Mouse (Mus musculus) kidney, adult 2 months (tissue): ENCODE measurements around the gene Sgip1.

Experiments
- CTCF ChIP-seq: fragments of 200-500 bp; conservative IDR thresholded peaks from 2 replicates; pipeline ENCODE4 v1.5.1; 2011; ENCODE audit warnings: low read depth, mild to moderate bottlenecking, control low read depth, low read length, moderate library complexity, mixed read lengths; ENCODE audit not compliant: insufficient read depth, insufficient read length
- POLR2A ChIP-seq: fragments of 200-500 bp; IDR thresholded peaks from one replicate; pipeline ENCODE4 v1.6.1; 2011; ENCODE audit warnings: low read depth, low read length, control low read depth

- TF ChIP-seq POLR2A (no peak), CTCF (no peak)
Observed at GRCm38 (mm10) chr4:102871274-102871673, 130.2 kb downstream of the Sgip1 start.
